Mouse (Mus musculus): ENCODE measurements around the gene Rimbp2. TPM values are rescaled to one million over a fixed set of nuclear protein-coding genes. Genes with fewer than 3 reads are reported as not detected.

Gene Rimbp2
- total and polyA plus RNA-seq, 3 experiments: not detected

- Histone ChIP-seq H3K4me3 (ENCODE audit: control insufficient read depth in 1 of 2, insufficient read depth in 1 of 2, low read depth in 2 of 2, low read length in 2 of 2) (no peak overlapping the region), H3K27ac (ENCODE audit: control insufficient read depth, low read depth, low read length) (no peak overlapping the region), H3K36me3 (ENCODE audit: control insufficient read depth in 1 of 2, insufficient read depth in 2 of 2, low read length in 2 of 2) (no peaks in the 10 kb centered on the region), H3K27me3 (ENCODE audit: control insufficient read depth in 1 of 2, insufficient read depth in 2 of 2, low read length in 2 of 2) (no peaks in the 10 kb centered on the region), H3K9ac (ENCODE audit: control insufficient read depth, low read depth, low read length, poor library complexity, severe bottlenecking) (no peak overlapping the region), H3K79me2 (ENCODE audit: control insufficient read depth, insufficient read depth, low read length, poor library complexity) (no peaks in the 10 kb centered on the region), H3K9me3 (replicated peaks; ENCODE audit: insufficient read depth, low read length) (no peaks in the 10 kb centered on the region), H3K4me1 (ENCODE audit: control insufficient read depth in 1 of 2, insufficient read depth in 2 of 2, low read length in 2 of 2) (no peaks in the 10 kb centered on the region)
- TF ChIP-seq RAD21 (IDR thresholded peaks at IDR 0.05; ENCODE audit: low read depth, low read length): no peak
- no peak for TF ChIP-seq CHD2 (IDR thresholded peaks at IDR 0.05; ENCODE audit: low read length)
- no peak for TF ChIP-seq USF1 (IDR thresholded peaks at IDR 0.05; ENCODE audit: low read depth, low read length)
- no peak for TF ChIP-seq NRF1 (IDR thresholded peaks at IDR 0.05; ENCODE audit: insufficient read depth, low read depth, low read length, poor library complexity, severe bottlenecking)
- DNase-seq (ENCODE audit: low read depth, low spot score): no peak
Measured at GRCm38 (mm10) chr5:128903120-128903519, 50.2 kb downstream of the Rimbp2 start.

DNA sequence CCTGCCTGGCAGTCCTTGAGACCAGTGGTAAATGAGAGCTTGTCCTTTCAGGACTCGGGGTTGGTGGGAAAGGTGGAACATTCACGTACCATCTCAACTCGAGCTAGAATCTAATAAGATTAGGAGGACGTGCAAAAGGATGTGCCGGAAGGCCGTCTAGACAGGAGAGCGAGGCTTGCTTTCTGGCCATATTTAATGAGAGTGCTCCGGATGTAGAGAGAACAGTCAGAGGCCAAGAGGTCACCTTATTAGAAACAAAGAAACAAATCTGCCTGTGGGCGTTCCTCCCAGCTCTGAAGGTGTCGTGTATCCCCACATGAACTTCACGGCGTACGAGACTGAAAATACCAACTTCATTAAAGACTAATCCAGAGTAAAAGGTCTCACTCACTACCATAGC lies 53.3 kb downstream of the Rimbp2 start:
- no peaks in the 10 kb centered on the region for H3K4me1 ChIP-seq (ENCODE audit: control insufficient read depth in 1 of 2, insufficient read depth in 2 of 2, low read length in 2 of 2)
- H3K9ac ChIP-seq (ENCODE audit: control insufficient read depth, low read depth, low read length, poor library complexity, severe bottlenecking): no peak overlapping the region
- no peaks in the 10 kb centered on the region for H3K79me2 ChIP-seq (ENCODE audit: control insufficient read depth, insufficient read depth, low read length, poor library complexity)
- DNase-seq (ENCODE audit: low read depth, low spot score): no peak
- no peaks in the 10 kb centered on the region for H3K9me3 ChIP-seq (replicated peaks; ENCODE audit: insufficient read depth, low read length)
- H3K36me3 ChIP-seq (ENCODE audit: control insufficient read depth in 1 of 2, insufficient read depth in 2 of 2, low read length in 2 of 2): no peaks in the 10 kb centered on the region
- H3K27me3 ChIP-seq (ENCODE audit: control insufficient read depth in 1 of 2, insufficient read depth in 2 of 2, low read length in 2 of 2): no peaks in the 10 kb centered on the region
- H3K4me3 ChIP-seq (ENCODE audit: control insufficient read depth in 1 of 2, insufficient read depth in 1 of 2, low read depth in 2 of 2, low read length in 2 of 2): no peak overlapping the region
- TF ChIP-seq E2F4 (IDR thresholded peaks at IDR 0.05; ENCODE audit: borderline replicate concordance, low read depth, low read length): no peak
- no peak for TF ChIP-seq ZC3H11A (IDR thresholded peaks at IDR 0.05; ENCODE audit: low read depth, low read length)
- TF ChIP-seq RAD21 (IDR thresholded peaks at IDR 0.05; ENCODE audit: low read depth, low read length): no peak
- no peak for TF ChIP-seq MXI1 (IDR thresholded peaks at IDR 0.05; ENCODE audit: low read depth, low read length)
- TF ChIP-seq POLR2A (IDR thresholded peaks at IDR 0.05; ENCODE audit: control insufficient read depth in 1 of 2, insufficient read depth in 1 of 2, low read depth in 1 of 2, low read length in 2 of 2, poor library complexity in 1 of 2): no peak
- TF ChIP-seq ZMIZ1 (IDR thresholded peaks at IDR 0.05; ENCODE audit: low read depth, low read length): no peak
- TF ChIP-seq ELF1 (IDR thresholded peaks at IDR 0.05; ENCODE audit: low read depth, low read length): no peak
- TF ChIP-seq ZNF384 (IDR thresholded peaks at IDR 0.05; ENCODE audit: low read depth, low read length): no peak
- no peak for TF ChIP-seq CTCF (IDR thresholded peaks at IDR 0.05 in 2 of 3, conservative IDR thresholded peaks at IDR 0.05 in 1 of 3; ENCODE audit: control insufficient read depth in 1 of 3, insufficient read depth in 1 of 3, low read depth in 2 of 3, low read length in 3 of 3, poor library complexity in 1 of 3, severe bottlenecking in 1 of 3)
- TF ChIP-seq MAFK (IDR thresholded peaks at IDR 0.05; ENCODE audit: borderline replicate concordance, low read depth, low read length): no peak
- no peak for TF ChIP-seq POLR2AphosphoS5 (IDR thresholded peaks at IDR 0.05; ENCODE audit: borderline replicate concordance, low read depth, low read length)
- no peak for TF ChIP-seq SMC3 (IDR thresholded peaks at IDR 0.05; ENCODE audit: low read depth, low read length)
- no peak overlapping the region for H3K27ac ChIP-seq (ENCODE audit: control insufficient read depth, low read depth, low read length)

DNA sequence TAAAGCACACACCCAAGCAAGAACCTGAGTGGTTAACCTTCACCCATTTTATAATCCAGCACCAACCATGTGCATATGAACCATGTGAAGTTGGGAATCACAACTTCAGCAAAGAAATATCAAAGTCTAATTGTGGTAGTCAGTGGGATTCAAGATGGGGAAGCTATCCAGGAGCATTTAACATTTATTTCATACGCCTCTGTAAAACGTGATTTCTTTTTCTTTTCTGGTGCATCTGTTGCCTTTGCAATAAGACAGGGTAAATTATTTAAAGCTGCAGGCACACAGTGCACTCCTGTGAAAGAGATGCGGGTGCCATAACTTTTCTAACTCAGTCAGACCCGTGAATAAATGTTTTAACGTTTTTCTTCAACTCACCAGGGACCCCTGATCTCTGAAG lies 58.4 kb downstream of the Rimbp2 start:
- Histone ChIP-seq H3K27me3 (ENCODE audit: control insufficient read depth in 1 of 2, insufficient read depth in 2 of 2, low read length in 2 of 2) (no peaks in the 10 kb centered on the region), H3K9me3 (replicated peaks; ENCODE audit: insufficient read depth, low read length) (no peaks in the 10 kb centered on the region), H3K27ac (ENCODE audit: control insufficient read depth, low read depth, low read length) (no peak overlapping the region), H3K79me2 (ENCODE audit: control insufficient read depth, insufficient read depth, low read length, poor library complexity) (no peaks in the 10 kb centered on the region), H3K4me1 (ENCODE audit: control insufficient read depth in 1 of 2, insufficient read depth in 2 of 2, low read length in 2 of 2) (no peaks in the 10 kb centered on the region), H3K36me3 (ENCODE audit: control insufficient read depth in 1 of 2, insufficient read depth in 2 of 2, low read length in 2 of 2) (no peaks in the 10 kb centered on the region), H3K9ac (ENCODE audit: control insufficient read depth, low read depth, low read length, poor library complexity, severe bottlenecking) (no peak overlapping the region), H3K4me3 (ENCODE audit: control insufficient read depth in 1 of 2, insufficient read depth in 1 of 2, low read depth in 2 of 2, low read length in 2 of 2) (no peak overlapping the region)
- DNase-seq (ENCODE audit: low read depth, low spot score): no peak
- TF ChIP-seq MAZ (IDR thresholded peaks at IDR 0.05; ENCODE audit: low read depth, low read length): no peak
- TF ChIP-seq POLR2AphosphoS2 (IDR thresholded peaks at IDR 0.05; ENCODE audit: low read length): no peak
- TF ChIP-seq TAL1 (IDR thresholded peaks at IDR 0.05; ENCODE audit: low read length): no peak
- TF ChIP-seq SMC3 (IDR thresholded peaks at IDR 0.05; ENCODE audit: low read depth, low read length): no peak
- TF ChIP-seq UBTF (IDR thresholded peaks at IDR 0.05; ENCODE audit: borderline replicate concordance, insufficient read depth, low read depth, low read length): no peak
- TF ChIP-seq KAT2A (conservative IDR thresholded peaks at IDR 0.05; ENCODE audit: low read depth, low read length): no peak
- no peak for TF ChIP-seq MYC (IDR thresholded peaks at IDR 0.05; ENCODE audit: low read depth, low read length)
- no peak for TF ChIP-seq SIN3A (IDR thresholded peaks at IDR 0.05; ENCODE audit: low read length)
- TF ChIP-seq RAD21 (IDR thresholded peaks at IDR 0.05; ENCODE audit: low read depth, low read length): no peak
- no peak for TF ChIP-seq MEF2A (IDR thresholded peaks at IDR 0.05; ENCODE audit: extremely low read depth, insufficient replicate concordance, low read depth, low read length, poor library complexity, severe bottlenecking)
- TF ChIP-seq E2F4 (IDR thresholded peaks at IDR 0.05; ENCODE audit: borderline replicate concordance, low read depth, low read length): no peak
- no peak for TF ChIP-seq POLR2A (IDR thresholded peaks at IDR 0.05; ENCODE audit: control insufficient read depth in 1 of 2, insufficient read depth in 1 of 2, low read depth in 1 of 2, low read length in 2 of 2, poor library complexity in 1 of 2)
- TF ChIP-seq ETS1 (IDR thresholded peaks at IDR 0.05; ENCODE audit: low read depth, low read length): no peak
- TF ChIP-seq GABPA (IDR thresholded peaks at IDR 0.05; ENCODE audit: low read depth, low read length): no peak

All from MEL (cell line).